Mouse (Mus musculus): ENCODE data around the gene Fam50b.

DNA sequence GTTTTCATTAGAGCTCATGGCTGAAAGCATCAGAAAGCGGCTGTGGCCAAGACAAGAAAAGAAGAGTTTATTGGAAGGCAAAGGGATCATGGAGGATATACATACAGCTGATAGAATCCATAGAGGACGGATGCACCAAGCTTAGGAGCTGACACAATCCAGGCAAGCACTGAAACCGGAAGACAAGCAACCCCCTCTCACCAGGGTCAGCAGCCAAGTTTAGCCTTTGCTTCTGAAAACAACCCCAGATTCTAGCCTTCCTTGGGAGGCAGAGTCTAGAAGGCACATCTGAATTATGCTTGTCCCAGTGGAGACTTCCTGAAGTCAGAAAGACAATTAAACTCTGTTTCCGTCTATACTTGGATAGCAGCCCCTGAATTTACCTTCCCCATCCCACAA is 47.0 kb downstream of the Fam50b start:
- TF ChIP-seq EP300 (optimal IDR thresholded peaks at IDR 0.05) (no peak), CTCF (IDR thresholded peaks at IDR 0.05; ENCODE audit: low read depth) (no peak)

Data from stomach, postnatal 0 days (tissue).